Mouse (Mus musculus) embryonic fibroblast, embryonic 13.5 days (primary cell): ENCODE data around the gene Smad3. TPM values are rescaled to one million over a fixed set of nuclear protein-coding genes. Genes with fewer than 3 reads are reported as not detected.

Experiments used
- H3K27ac ChIP-seq: 2 replicates; pipeline ENCODE4 v1.5.1; 2012; ENCODE audit warnings: low read length, control low read depth, inconsistent platforms; ENCODE audit not compliant: insufficient read depth
- H3K4me1 ChIP-seq: 2 replicates; pipeline ENCODE4 v1.6.1; 2011; ENCODE audit warnings: low read length; ENCODE audit not compliant: control insufficient read depth, insufficient read depth
- H3K4me3 ChIP-seq: 2 replicates; pipeline ENCODE4 v1.5.1; 2011; ENCODE audit warnings: mild to moderate bottlenecking, control low read depth, low read length; ENCODE audit not compliant: insufficient read depth
- CTCF ChIP-seq: IDR thresholded peaks from 2 replicates; pipeline ENCODE4 v1.5.1; 2011; ENCODE audit warnings: mild to moderate bottlenecking, control low read depth, low read length, moderate library complexity, borderline replicate concordance; ENCODE audit not compliant: insufficient read depth
- POLR2A ChIP-seq: IDR thresholded peaks from 2 replicates; pipeline ENCODE4 v1.6.1; 2011; ENCODE audit warnings: low read depth, mild to moderate bottlenecking, control low read depth, low read length, moderate library complexity
- polyA plus RNA-seq: library from polyadenylated mRNA; stranded (reverse); fragments of >200 nt; gene quantifications from 2 replicates; pipeline ENCODE4 v1.2.4, GENCODE M21; 2011; ENCODE audit warnings: low read depth; ENCODE audit not compliant: missing spikeins, insufficient read length

Gene Smad3
- polyA plus RNA-seq, 1 experiment, result 52.4 TPM

- no peak for TF ChIP-seq CTCF
- no peak for TF ChIP-seq POLR2A
- peaks cover 11% of the 10 kb centered on the region for H3K4me1 ChIP-seq
- H3K4me3 ChIP-seq, result no peak overlapping the region
- H3K27ac ChIP-seq, result no peak overlapping the region
Observed at GRCm38 (mm10) chr9:63776735-63777134, 18.9 kb upstream of the Smad3 start.

- H3K4me3 ChIP-seq, result no peak overlapping the region
- H3K27ac ChIP-seq, result no peak overlapping the region
- H3K4me1 ChIP-seq, result peaks cover 8% of the 10 kb centered on the region; the same call in 1 of the 2 replicates
- TF ChIP-seq CTCF (no peak), POLR2A (no peak)
Observed at GRCm38 (mm10) chr9:63774854-63775483, 17.2 kb upstream of the Smad3 start.

GRCm38 (mm10) chr9:63772452-63772851 is 14.7 kb upstream of the Smad3 start:
- H3K27ac ChIP-seq, result no peak overlapping the region
- TF ChIP-seq POLR2A (no peak), CTCF (no peak)

GRCm38 (mm10) chr9:63771676-63772075 is 13.9 kb upstream of the Smad3 start:
- no peak overlapping the region for H3K27ac ChIP-seq
- no peak overlapping the region for H3K4me3 ChIP-seq

More at GRCm38 (mm10) chr9:63772452-63772851, 14.7 kb upstream of the Smad3 start:
- Histone ChIP-seq H3K4me1 (0 out of 2 replicates have a peak, but pooled peaks cover 5% of the 10 kb centered on the region), H3K4me3 (no peak overlapping the region)

GRCm38 (mm10) chr9:63761367-63762094 is 3.7 kb upstream of the Smad3 start:
- Histone ChIP-seq H3K4me3 (no peak overlapping the region), H3K27ac (no peak overlapping the region), H3K4me1 (0 out of 2 replicates have a peak, but pooled peaks cover 4% of the 10 kb centered on the region)
- TF ChIP-seq CTCF, result no peak
- no peak for TF ChIP-seq POLR2A

More at GRCm38 (mm10) chr9:63771676-63772075, 13.9 kb upstream of the Smad3 start:
- TF ChIP-seq CTCF, result no peak
- TF ChIP-seq POLR2A, result no peak
- H3K4me1 ChIP-seq, result 0 out of 2 replicates have a peak, but pooled peaks cover 5% of the 10 kb centered on the region

- no peak for TF ChIP-seq POLR2A
- no peak for TF ChIP-seq CTCF
- 0 out of 2 replicates have a peak, but pooled peaks cover 4% of the 10 kb centered on the region for H3K4me1 ChIP-seq
- H3K4me3 ChIP-seq, result no peak overlapping the region
- no peak overlapping the region for H3K27ac ChIP-seq
Observed at GRCm38 (mm10) chr9:63760783-63761182, 3.0 kb upstream of the Smad3 start.

GRCm38 (mm10) chr9:63759973-63760722 is 2.4 kb upstream of the Smad3 start:
- H3K4me3 ChIP-seq, result no peak overlapping the region
- 0 out of 2 replicates have a peak, but pooled peaks cover 4% of the 10 kb centered on the region for H3K4me1 ChIP-seq
- no peak for TF ChIP-seq POLR2A
- no peak for TF ChIP-seq CTCF
- no peak overlapping the region for H3K27ac ChIP-seq

- peak overlapping the region; percentile 55 for H3K4me3 ChIP-seq
- H3K27ac ChIP-seq, result peak overlapping the region; percentile 77
- 0 out of 2 replicates have a peak, but pooled peaks cover 8% of the 10 kb centered on the region for H3K4me1 ChIP-seq
- no peak for TF ChIP-seq CTCF
- no peak for TF ChIP-seq POLR2A
Observed at GRCm38 (mm10) chr9:63758641-63759391, 1.0 kb upstream of the Smad3 start.

GRCm38 (mm10) chr9:63757462-63757772 is 377 bp downstream of the Smad3 start:
- Histone ChIP-seq H3K27ac (peak overlapping the region; percentile 86), H3K4me1 (0 out of 2 replicates have a peak, but pooled peaks cover 8% of the 10 kb centered on the region), H3K4me3 (peak overlapping the region; percentile 86)
- TF ChIP-seq POLR2A (no peak), CTCF (no peak)
